Mouse (Mus musculus): ENCODE data around the gene Arhgef3.
"Not testable (repeated sequence)": the region's sequence is repeated elsewhere in the genome, so short reads cannot be mapped to it uniquely, and the experiment has no call there.

DNA sequence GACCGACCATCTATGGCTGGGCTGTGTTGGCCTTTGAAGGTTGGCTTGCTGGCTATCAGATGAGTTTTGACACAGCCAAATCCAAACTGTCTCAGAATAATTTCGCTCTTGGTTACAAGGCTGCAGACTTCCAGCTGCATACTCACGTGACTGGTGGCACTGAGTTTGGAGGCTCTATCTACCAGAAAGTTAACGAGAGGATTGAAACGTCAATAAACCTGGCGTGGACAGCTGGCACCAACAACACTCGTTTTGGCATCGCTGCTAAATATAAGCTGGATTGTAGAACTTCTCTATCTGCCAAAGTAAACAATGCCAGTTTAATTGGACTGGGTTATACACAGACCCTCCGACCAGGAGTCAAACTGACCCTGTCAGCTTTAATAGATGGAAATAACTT lies 96.1 kb downstream of the Arhgef3 start:
- not testable (repeated sequence) for TF ChIP-seq CTCF (conservative IDR thresholded peaks at IDR 0.05; ENCODE audit: insufficient read depth, insufficient read length, low read depth, low read length); POLR2A (IDR thresholded peaks at IDR 0.05; ENCODE audit: low read depth, low read length)
